Mouse (Mus musculus) liver, adult 2 months (tissue): ENCODE measurements around the gene Igdcc3. TPM values are rescaled to one million over a fixed set of nuclear protein-coding genes. Genes with fewer than 3 reads are reported as not detected.

ENCODE experiments used
- DNase-seq: peaks from one replicate; pipeline ENCODE4 v3.0.0-alpha.2; 2011; ENCODE audit warnings: low read depth, low spot score; ENCODE audit errors: extremely low read depth
- H3K27ac ChIP-seq: fragments of 200-500 bp; replicated peaks from 2 replicates; pipeline ENCODE4 v1.5.1; 2012; ENCODE audit warnings: low read depth, mild to moderate bottlenecking, control low read depth, inconsistent platforms, low read length; ENCODE audit not compliant: insufficient read depth
- H3K27me3 ChIP-seq: fragments of 200-500 bp; 2 replicates; pipeline ENCODE4 v1.6.1; 2012; ENCODE audit warnings: mild to moderate bottlenecking, moderate library complexity, low read length, inconsistent platforms; ENCODE audit not compliant: control insufficient read depth, insufficient read depth
- H3K36me3 ChIP-seq: fragments of 200-500 bp; 2 replicates; pipeline ENCODE4 v1.6.1; 2012; ENCODE audit warnings: low read length, inconsistent platforms; ENCODE audit not compliant: control insufficient read depth, insufficient read depth
- H3K4me1 ChIP-seq: fragments of 200-500 bp; 2 replicates; pipeline ENCODE4 v1.6.1; 2011; ENCODE audit warnings: low read length; ENCODE audit not compliant: control insufficient read depth, insufficient read depth
- H3K4me3 ChIP-seq: fragments of 200-500 bp; 2 replicates; pipeline ENCODE4 v1.5.1; 2011; ENCODE audit warnings: low read depth, mild to moderate bottlenecking, control low read depth, low read length, moderate library complexity; ENCODE audit not compliant: insufficient read depth
- H3K79me2 ChIP-seq: fragments of 200-500 bp; 2 replicates; pipeline ENCODE4 v1.6.1; 2012; ENCODE audit warnings: inconsistent platforms, mild to moderate bottlenecking, low read length, moderate library complexity; ENCODE audit not compliant: control insufficient read depth, insufficient read depth
- H3K9ac ChIP-seq: fragments of 200-500 bp; 2 replicates; pipeline ENCODE4 v1.6.1; 2012; ENCODE audit warnings: low read depth, mild to moderate bottlenecking, control low read depth, inconsistent platforms, low read length
- CTCF ChIP-seq: fragments of 200-500 bp; IDR thresholded peaks from 2 replicates; pipeline ENCODE4 v1.5.1; 2011; ENCODE audit warnings: low read depth, low read length, control low read depth
- POLR2A ChIP-seq: fragments of 200-500 bp; IDR thresholded peaks from 2 replicates; pipeline ENCODE4 v1.6.1; 2011; ENCODE audit warnings: low read length, control low read depth; ENCODE audit not compliant: insufficient read depth; ENCODE audit errors: extremely low read depth
- WGBS: fragments of 180-500 bp; shearing (Covaris S2); methylation state at CpG from one replicate; pipeline ENCODE4 v1.1.7; 2018; 5-methylcytosine and 5-hydroxymethylcytosine counted together
- polyA plus RNA-seq: library from polyadenylated mRNA; depleted of rRNA; stranded (reverse); fragments of >200 nt; gene quantifications from 2 replicates; pipeline ENCODE4 v1.2.3, GENCODE M21; 2012; rRNA removed
- total RNA-seq: library from RNA; depleted of rRNA; stranded (reverse); fragments of >200 nt; gene quantifications from 2 replicates; pipeline ENCODE4 v1.2.3, GENCODE M21; 2014; rRNA removed

Igdcc3 gene
- total and polyA plus RNA-seq, 2 experiments: not detected

DNA sequence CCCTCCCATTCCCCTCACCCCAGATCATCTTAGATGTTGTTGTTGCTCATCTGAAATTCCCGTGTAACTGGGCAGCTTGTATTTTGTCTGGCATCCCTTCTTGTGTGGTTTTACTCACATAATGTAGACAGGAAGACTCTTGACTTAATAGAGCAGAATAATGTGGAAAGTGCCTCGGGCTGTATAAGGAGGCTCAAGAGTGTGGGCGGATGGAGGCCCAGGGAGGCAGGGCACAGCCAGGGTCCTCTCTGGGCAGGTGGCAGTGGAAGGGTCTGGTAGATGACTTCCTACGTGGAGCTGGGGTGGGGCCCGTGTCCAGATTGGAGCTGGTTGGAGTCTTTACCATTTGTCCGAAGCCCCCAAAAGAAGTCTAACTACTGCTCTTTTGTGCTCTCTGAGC, 82.9 kb downstream of the Igdcc3 start:
- no peak overlapping the region for H3K4me3 ChIP-seq

DNA sequence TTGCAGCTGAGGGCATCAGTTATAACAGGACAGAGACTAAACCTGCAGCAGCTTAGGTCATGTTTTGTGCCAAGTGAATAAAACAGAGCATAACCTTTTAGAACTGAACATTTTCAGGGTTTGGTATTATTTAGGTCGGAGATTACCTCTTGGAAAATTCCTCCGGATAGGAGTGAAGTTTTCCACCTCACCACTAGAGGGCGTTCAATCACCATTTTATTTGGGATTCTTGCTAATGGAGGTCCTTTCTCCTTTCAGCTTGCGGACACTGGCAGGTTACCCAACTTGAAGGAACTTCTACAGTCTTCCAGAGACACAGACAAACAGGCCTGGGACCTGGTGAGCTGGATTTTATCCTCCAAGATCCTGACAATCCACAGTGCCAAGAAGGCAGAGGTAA, 84.8 kb downstream of the Igdcc3 start:
- no peaks in the 10 kb centered on the region for H3K27me3 ChIP-seq
- peak; percentile 9; the same call in 1 of the 2 replicates for TF ChIP-seq CTCF
- TF ChIP-seq POLR2A: no peak
- no peak overlapping the region for H3K4me3 ChIP-seq
- H3K36me3 ChIP-seq: peaks cover 21% of the 10 kb centered on the region
- H3K27ac ChIP-seq: no peak overlapping the region
- 36% methylated on average over 4 of the region's 4 CpGs for WGBS
- peaks cover 15% of the 10 kb centered on the region; the same call in 1 of the 2 replicates for H3K79me2 ChIP-seq
- no peak overlapping the region for H3K9ac ChIP-seq
- peak; percentile 43 for DNase-seq
- peaks cover 8% of the 10 kb centered on the region for H3K4me1 ChIP-seq

More for the DNA sequence above, 82.9 kb downstream of the Igdcc3 start:
- peaks cover 10% of the 10 kb centered on the region for H3K36me3 ChIP-seq
- no peak for TF ChIP-seq CTCF
- no peak for TF ChIP-seq POLR2A
- peaks cover 18% of the 10 kb centered on the region; the same call in 1 of the 2 replicates for H3K79me2 ChIP-seq
- DNase-seq: no peak
- H3K4me1 ChIP-seq: peaks cover 13% of the 10 kb centered on the region
- H3K27ac ChIP-seq: no peak overlapping the region
- H3K9ac ChIP-seq: no peak overlapping the region; the same call in 1 of the 2 replicates
- H3K27me3 ChIP-seq: no peaks in the 10 kb centered on the region
- WGBS: 82% methylated on average over 6 of the region's 6 CpGs

DNA sequence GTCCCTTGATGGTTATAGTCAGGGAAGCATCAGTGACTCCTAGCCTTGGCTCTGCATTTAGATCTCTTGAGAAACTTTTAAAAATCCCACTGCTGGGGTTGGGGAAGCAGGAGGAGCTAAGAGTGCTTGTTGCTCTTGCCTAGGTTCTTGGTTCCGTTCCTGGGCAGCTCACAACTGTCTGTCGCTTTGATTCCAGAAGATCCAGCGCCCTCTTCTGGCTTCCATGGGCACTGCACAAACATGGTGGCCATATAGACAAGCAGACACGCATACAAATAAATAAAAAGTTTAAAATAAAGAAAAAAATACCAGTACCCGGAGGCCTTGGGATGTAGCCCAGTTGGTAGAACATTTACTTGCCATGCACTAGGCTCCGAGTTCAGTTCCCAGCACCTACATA, 89.3 kb downstream of the Igdcc3 start:
- DNase-seq: no peak
- Histone ChIP-seq H3K4me1 (peaks cover 24% of the 10 kb centered on the region), H3K79me2 (peaks cover 4% of the 10 kb centered on the region; the same call in 1 of the 2 replicates), H3K4me3 (no peak overlapping the region), H3K27ac (no peak overlapping the region), H3K9ac (no peak overlapping the region), H3K36me3 (peaks cover 21% of the 10 kb centered on the region), H3K27me3 (no peaks in the 10 kb centered on the region)
- 84% methylated on average over 6 of the region's 6 CpGs for WGBS
- TF ChIP-seq CTCF (peak; percentile 58), POLR2A (no peak)

DNA sequence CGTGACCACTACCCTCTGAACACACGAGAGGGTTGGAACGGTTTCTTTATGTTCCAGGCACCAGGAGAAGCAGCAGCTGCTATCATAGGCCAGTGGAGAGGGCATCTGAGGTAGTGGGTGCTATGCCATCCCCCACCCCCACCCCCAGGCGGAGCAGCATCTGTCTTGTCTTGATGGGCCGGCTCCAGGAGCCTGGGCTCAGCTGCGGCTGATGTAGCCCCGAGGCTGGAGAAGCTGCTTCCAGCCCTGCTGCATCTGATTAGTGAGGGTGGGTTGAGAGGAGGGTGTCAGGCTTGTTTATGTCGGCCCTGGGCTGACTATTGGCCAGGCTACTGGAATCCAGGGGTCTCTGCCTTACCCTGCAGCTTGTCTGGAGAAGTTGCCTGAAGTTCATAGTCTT, 90.3 kb downstream of the Igdcc3 start:
- Histone ChIP-seq H3K27me3 (no peaks in the 10 kb centered on the region), H3K27ac (no peak overlapping the region), H3K9ac (no peak overlapping the region), H3K36me3 (peaks cover 20% of the 10 kb centered on the region), H3K4me3 (no peak overlapping the region), H3K4me1 (peaks cover 28% of the 10 kb centered on the region), H3K79me2 (no peaks in the 10 kb centered on the region)
- TF ChIP-seq CTCF (no peak), POLR2A (no peak)
- WGBS: 89% methylated on average over 8 of the region's 8 CpGs
- DNase-seq: no peak

DNA sequence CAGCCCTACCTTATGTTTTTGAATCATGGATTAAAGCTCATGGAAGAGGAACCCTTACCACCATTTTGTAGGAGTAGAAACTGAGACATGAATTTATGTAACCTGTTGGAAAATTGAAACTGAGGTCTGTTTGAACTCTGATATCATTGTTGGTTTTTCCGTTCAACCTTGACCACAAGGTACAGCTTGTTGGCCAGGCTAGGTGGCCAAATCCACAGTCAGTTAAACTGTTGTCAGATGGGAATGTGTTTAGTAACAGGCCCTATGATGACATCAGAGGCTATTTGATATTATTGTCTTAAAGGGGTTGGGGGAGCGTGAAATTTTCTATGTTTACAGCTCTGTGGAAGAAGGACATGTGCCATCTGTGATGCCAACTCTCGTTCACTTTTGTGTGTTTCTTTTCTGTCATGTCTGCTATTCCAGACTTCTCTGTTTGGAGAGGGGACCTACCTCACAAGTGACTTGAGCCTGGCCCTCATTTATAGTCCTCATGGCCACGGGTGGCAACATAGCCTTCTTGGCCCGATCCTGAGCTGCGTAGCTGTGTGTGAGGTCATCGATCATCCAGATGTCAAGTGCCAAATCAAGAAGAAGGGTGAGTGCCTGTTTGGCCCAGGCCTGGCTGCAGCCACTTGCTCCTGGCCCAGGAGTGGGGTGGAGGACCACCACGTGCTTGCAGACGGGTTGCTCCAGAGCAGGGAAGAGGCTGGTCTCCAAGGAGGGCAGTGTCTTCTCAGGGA, 92.4 kb downstream of the Igdcc3 start:
- H3K27ac ChIP-seq: peak overlapping the region; percentile 95
- H3K4me1 ChIP-seq: peaks cover 28% of the 10 kb centered on the region
- 23% methylated on average over 9 of the region's 9 CpGs for WGBS
- TF ChIP-seq CTCF (no peak), POLR2A (no peak)
- no peaks in the 10 kb centered on the region for H3K27me3 ChIP-seq
- peak overlapping the region; percentile 20 for H3K9ac ChIP-seq
- H3K79me2 ChIP-seq: no peaks in the 10 kb centered on the region
- H3K36me3 ChIP-seq: peaks cover 28% of the 10 kb centered on the region
- DNase-seq: peak; percentile 99
- no peak overlapping the region for H3K4me3 ChIP-seq

DNA sequence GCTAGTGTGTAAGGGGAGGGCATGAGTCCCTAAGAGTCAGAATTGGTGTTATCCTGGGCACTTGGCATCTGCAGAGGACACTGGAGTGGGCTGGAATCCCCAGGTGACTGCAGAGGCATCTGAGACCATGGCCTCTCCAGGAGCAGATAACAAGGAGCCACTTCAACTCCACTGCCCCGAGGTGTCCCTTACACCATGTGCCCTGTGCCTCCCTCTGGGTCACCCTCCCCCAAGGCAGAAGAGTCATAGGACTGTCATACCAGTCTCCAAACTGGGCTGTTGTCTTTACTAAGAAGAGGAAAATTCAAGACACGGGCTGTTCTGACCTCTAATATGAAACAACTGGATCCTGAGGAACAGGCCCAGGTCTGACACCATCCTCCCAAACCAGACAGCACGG, 93.7 kb downstream of the Igdcc3 start:
- DNase-seq: no peak
- no peak overlapping the region for H3K9ac ChIP-seq
- peaks cover 24% of the 10 kb centered on the region for H3K36me3 ChIP-seq
- H3K27ac ChIP-seq: peak overlapping the region; percentile 64
- no peak overlapping the region for H3K4me3 ChIP-seq
- TF ChIP-seq POLR2A (no peak), CTCF (no peak)
- H3K4me1 ChIP-seq: peaks cover 28% of the 10 kb centered on the region
- WGBS: 52% methylated on average over 3 of the region's 3 CpGs
- no peaks in the 10 kb centered on the region for H3K27me3 ChIP-seq
- no peaks in the 10 kb centered on the region for H3K79me2 ChIP-seq

Other genes with a start within 250 kb of the Igdcc3 start
- gene Slc24a1, start 189.6 kb upstream of the Igdcc3 start, total RNA-seq: not detected in 2 replicates
- not detected in 2 replicates for gene Slc24a1, start 189.6 kb upstream of the Igdcc3 start, polyA plus RNA-seq
- gene Ints14, start 180.3 kb upstream of the Igdcc3 start, total RNA-seq: 5.4 and 6.7 TPM in 2 replicates
- gene Ints14, start 180.3 kb upstream of the Igdcc3 start, polyA plus RNA-seq: 4.7 and 5.7 TPM in 2 replicates
- 165 TPM in 2 replicates for gene Hacd3, start 119.5 kb upstream of the Igdcc3 start, total RNA-seq
- gene Hacd3, start 119.5 kb upstream of the Igdcc3 start, polyA plus RNA-seq: 67.7 and 68.6 TPM in 2 replicates
- gene Dpp8, start 108.8 kb upstream of the Igdcc3 start, total RNA-seq: 42.8 and 46.2 TPM in 2 replicates
- gene Dpp8, start 108.8 kb upstream of the Igdcc3 start, polyA plus RNA-seq: 18.8 and 20.4 TPM in 2 replicates
- 0.18 and 0.20 TPM in 2 replicates for gene Igdcc4, start 39.7 kb upstream of the Igdcc3 start, total RNA-seq
- gene Igdcc4, start 39.7 kb upstream of the Igdcc3 start, polyA plus RNA-seq: 0.09 and 0.12 TPM in 2 replicates
- 11.3 and 12.6 TPM in 2 replicates for gene Parp16, start 54.2 kb downstream of the Igdcc3 start, total RNA-seq
- gene Parp16, start 54.2 kb downstream of the Igdcc3 start, polyA plus RNA-seq: 11.4 and 13.6 TPM in 2 replicates
- gene Cilp, start 124.0 kb downstream of the Igdcc3 start, total RNA-seq: 0.18 and 0.20 TPM in 2 replicates
- gene Cilp, start 124.0 kb downstream of the Igdcc3 start, polyA plus RNA-seq: 0.12 and 0.15 TPM in 2 replicates
- 54.0 and 56.1 TPM in 2 replicates for gene Clpx, start 153.1 kb downstream of the Igdcc3 start, total RNA-seq
- 39.2 and 62.4 TPM in 2 replicates for gene Clpx, start 153.1 kb downstream of the Igdcc3 start, polyA plus RNA-seq
- gene Pdcd7, start 204.9 kb downstream of the Igdcc3 start, total RNA-seq: 3.6 and 5.6 TPM in 2 replicates
- gene Pdcd7, start 204.9 kb downstream of the Igdcc3 start, polyA plus RNA-seq: 3.5 and 4.5 TPM in 2 replicates
- gene Ubap1l, start 219.9 kb downstream of the Igdcc3 start, total RNA-seq: 0.18 TPM in 1 of 2 replicates, not detected in the other
- 0.12 and 0.22 TPM in 2 replicates for gene Ubap1l, start 219.9 kb downstream of the Igdcc3 start, polyA plus RNA-seq